9 mouse cellular contexts compared by ENCODE assay signal in the genomic region with DNA sequence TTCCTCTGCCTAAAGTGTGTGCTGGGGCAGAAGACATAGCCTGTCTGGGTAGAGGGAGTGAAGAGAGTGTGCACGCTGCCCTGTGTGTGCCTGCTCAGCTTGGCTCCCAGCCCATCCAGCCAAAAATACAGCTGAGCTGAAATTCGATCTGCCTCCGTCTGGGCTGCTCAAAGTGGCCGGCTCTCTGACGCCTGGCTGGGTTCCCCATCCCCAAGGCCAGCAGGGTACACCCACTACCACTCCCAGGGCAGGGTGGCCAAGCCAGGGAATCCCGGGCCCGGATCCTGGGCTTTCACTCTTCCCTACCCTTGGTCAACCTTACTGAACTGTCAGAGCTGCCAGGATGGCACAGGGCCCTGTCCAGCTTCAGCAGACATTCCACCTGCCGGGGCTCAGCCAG. TPM values are rescaled to one million over a fixed set of nuclear protein-coding genes. Genes with fewer than 3 reads are reported as not detected.
DNase-seq lines count a peak whose midpoint lies in the region; ATAC-seq and TF ChIP-seq lines count a peak whose summit lies in the region.
"Had no signal": no experiment of that assay in that cellular context is flagged by ENCODE, and none has a peak within 500 bp of the region (broad histone marks: within the 10 kb centered on the region; RNA-seq: fewer than 3 reads in every experiment).

No protein-coding gene starts in this region.

- 14% methylated on average over 8 of the region's 8 CpGs for WGBS in embryonic facial prominence, embryonic 15.5 days
- WGBS in lung, embryonic 16.5 days, result 15% methylated on average over 8 of the region's 8 CpGs
- 20% methylated on average over 8 of the region's 8 CpGs for WGBS in hindbrain, embryonic 16.5 days

- H3K9me3 ChIP-seq in embryonic facial prominence, embryonic 15.5 days (replicated peaks), result no peaks in the 10 kb centered on the region
- no peaks in the 10 kb centered on the region for H3K9me3 ChIP-seq in lung, embryonic 16.5 days (ENCODE audit: control insufficient read depth, low read length)
- H3K9me3 ChIP-seq in hindbrain, embryonic 16.5 days (ENCODE audit: control insufficient read depth, low read length), result no peaks in the 10 kb centered on the region

- no peak overlapping the region for H3K9ac ChIP-seq in embryonic facial prominence, embryonic 15.5 days
- H3K9ac ChIP-seq in lung, embryonic 16.5 days (ENCODE audit: low read length), result peak overlapping the region; percentile 22; the same call in 1 of the 2 replicates
- H3K9ac ChIP-seq in hindbrain, embryonic 16.5 days (ENCODE audit: low read depth, low read length), result no peak overlapping the region

- no peak overlapping the region for H3K4me2 ChIP-seq in embryonic facial prominence, embryonic 15.5 days (replicated peaks)
- H3K4me2 ChIP-seq in lung, embryonic 16.5 days (ENCODE audit: low read depth, low read length), result no peak overlapping the region
- H3K4me2 ChIP-seq in hindbrain, embryonic 16.5 days (ENCODE audit: low read length), result no peak overlapping the region

- H3K27ac ChIP-seq in left cerebral cortex, adult 2 months, result peak overlapping the region; percentile 36; the same call in 1 of the 2 replicates
- H3K27ac ChIP-seq in embryonic facial prominence, embryonic 15.5 days (replicated peaks), result peak overlapping the region; percentile 82
- peak overlapping the region; percentile 7 for H3K27ac ChIP-seq in lung, embryonic 16.5 days (ENCODE audit: low read length)
- H3K27ac ChIP-seq in hindbrain, embryonic 16.5 days (ENCODE audit: low read depth, low read length), result no peak overlapping the region

- no peaks in the 10 kb centered on the region for H3K27me3 ChIP-seq in embryonic facial prominence, embryonic 15.5 days
- H3K27me3 ChIP-seq in lung, embryonic 16.5 days (ENCODE audit: control insufficient read depth, insufficient read depth, low read depth, low read length), result no peaks in the 10 kb centered on the region
- no peaks in the 10 kb centered on the region; the same call in 1 of the 2 replicates for H3K27me3 ChIP-seq in hindbrain, embryonic 16.5 days (replicated peaks; ENCODE audit: control insufficient read depth, insufficient read depth, low read length)

- peaks cover 87% of the 10 kb centered on the region for H3K4me1 ChIP-seq in embryonic facial prominence, embryonic 15.5 days
- H3K4me1 ChIP-seq in lung, embryonic 16.5 days (replicated peaks; ENCODE audit: control insufficient read depth, insufficient read depth, low read length), result peaks cover 70% of the 10 kb centered on the region
- H3K4me1 ChIP-seq in hindbrain, embryonic 16.5 days (ENCODE audit: control insufficient read depth, insufficient read depth, low read depth, low read length), result peaks cover 16% of the 10 kb centered on the region

- no peak overlapping the region for H3K4me3 ChIP-seq in left cerebral cortex, adult 2 months
- no peak overlapping the region for H3K4me3 ChIP-seq in embryonic facial prominence, embryonic 15.5 days (replicated peaks)
- no peak overlapping the region for H3K4me3 ChIP-seq in lung, embryonic 16.5 days (ENCODE audit: low read length)
- H3K4me3 ChIP-seq in hindbrain, embryonic 16.5 days (ENCODE audit: low read length), result no peak overlapping the region

- ATAC-seq in embryonic facial prominence, embryonic 15.5 days (ENCODE audit: insufficient number of reproducible peaks, low FRiP score, low TSS enrichment, low read depth), result peak; percentile 66
- ATAC-seq in lung, embryonic 16.5 days (ENCODE audit: low read depth), result no peak
- no peak for ATAC-seq in activated CD4-positive, CD25-positive, alpha-beta regulatory T cell, adult 4 months
- ATAC-seq in hindbrain, embryonic 16.5 days, result no peak

- no peak for DNase-seq in left cerebral cortex, adult 2 months (ENCODE audit: extremely low spot score in 1 of 2, low spot score in 2 of 2)
- DNase-seq in left cerebral cortex, adult 9 months (ENCODE audit: low spot score in 2 of 2), result no peak
- peak; percentile 83 for DNase-seq in MN1 (ENCODE audit: low spot score)
- peak; percentile 69 to 71 for DNase-seq in heart, postnatal 36 days

- TF ChIP-seq CTCF in left cerebral cortex, adult 2 months (IDR thresholded peaks at IDR 0.05), result no peak

- H3K36me3 ChIP-seq in embryonic facial prominence, embryonic 15.5 days, result no peaks in the 10 kb centered on the region
- H3K36me3 ChIP-seq in lung, embryonic 16.5 days (ENCODE audit: control insufficient read depth, insufficient read depth, low read length), result peaks cover 5% of the 10 kb centered on the region; the same call in 1 of the 2 replicates
- no peaks in the 10 kb centered on the region for H3K36me3 ChIP-seq in hindbrain, embryonic 16.5 days (ENCODE audit: control insufficient read depth, insufficient read depth, low read length)

- intact Hi-C loops in left cerebral cortex, adult 2 months (cut with DNase I), result no loop called here
- intact Hi-C loops in heart, postnatal 36 days (cut with DNase I), result no loop called here

RNA-seq across cellular contexts. Expression of a gene that starts 15.2 kb away (rescaled TPM):
- 10 to 100 TPM; 13.8 to 15.1 TPM for total RNA-seq in left cerebral cortex, adult 2 months (2021)
- 17.5 and 19.6 TPM in 2 replicates for polyA plus RNA-seq in embryonic facial prominence, embryonic 15.5 days (2015; fragmentation: Nextera tagmentation; extraction: Ambion mirVana)
- 10 to 100 TPM; 22.3 to 31.1 TPM for total RNA-seq in heart, postnatal 36 days (2021)
- 91.3 and 93.3 TPM in 2 replicates for polyA plus RNA-seq in lung, embryonic 16.5 days (2015; fragmentation: Nextera tagmentation; extraction: Ambion mirVana)
- 1 to 10 TPM; 1.6 to 2.7 TPM for polyA plus RNA-seq in activated CD4-positive, CD25-positive, alpha-beta regulatory T cell, adult 4 months (2017; shearing (Covaris generic))
- polyA plus RNA-seq in hindbrain, embryonic 16.5 days (2015; fragmentation: Nextera tagmentation; extraction: Ambion mirVana), result 10.2 and 12.7 TPM in 2 replicates

RNA-seq across cellular contexts. Expression of a gene that starts 27.9 kb away (rescaled TPM):
- total RNA-seq in left cerebral cortex, adult 2 months (2021), result not detected
- polyA plus RNA-seq in embryonic facial prominence, embryonic 15.5 days (2015; fragmentation: Nextera tagmentation; extraction: Ambion mirVana), result not detected in 2 replicates
- not detected for total RNA-seq in heart, postnatal 36 days (2021)
- polyA plus RNA-seq in lung, embryonic 16.5 days (2015; fragmentation: Nextera tagmentation; extraction: Ambion mirVana), result not detected in 2 replicates
- not detected for polyA plus RNA-seq in activated CD4-positive, CD25-positive, alpha-beta regulatory T cell, adult 4 months (2017; shearing (Covaris generic))
- polyA plus RNA-seq in hindbrain, embryonic 16.5 days (2015; fragmentation: Nextera tagmentation; extraction: Ambion mirVana), result not detected in 2 replicates
- total RNA-seq: neutrophil, adult 5-6 weeks had no signal

RNA-seq across cellular contexts. Expression of a gene that starts 30.4 kb away (rescaled TPM):
- 100 to 1,000 TPM; 102 to 114 TPM for total RNA-seq in left cerebral cortex, adult 2 months (2021)
- polyA plus RNA-seq in embryonic facial prominence, embryonic 15.5 days (2015; fragmentation: Nextera tagmentation; extraction: Ambion mirVana), result 10.5 and 11.4 TPM in 2 replicates
- 10 to 100 TPM; 12.6 to 14.6 TPM for total RNA-seq in heart, postnatal 36 days (2021)
- 6.8 and 7.9 TPM in 2 replicates for polyA plus RNA-seq in lung, embryonic 16.5 days (2015; fragmentation: Nextera tagmentation; extraction: Ambion mirVana)
- polyA plus RNA-seq in activated CD4-positive, CD25-positive, alpha-beta regulatory T cell, adult 4 months (2017; shearing (Covaris generic)), result 1 to 10 TPM; 3.5 to 3.6 TPM
- polyA plus RNA-seq in hindbrain, embryonic 16.5 days (2015; fragmentation: Nextera tagmentation; extraction: Ambion mirVana), result 22.4 and 24.1 TPM in 2 replicates

Comparison
In these comparisons a context has a peak if more than half of its experiments do, and no peak if none do; other contexts are left out.
1. DNase-seq: peak in MN1 (single experiment) and heart, postnatal 36 days (2 of 2); none in left cerebral cortex, adult 2 months (0 of 2) and left cerebral cortex, adult 9 months (0 of 2).